Mouse (Mus musculus) cerebellum, postnatal 10 days (tissue): ENCODE data around the gene Sox5.
"Not testable (repeated sequence)": the region's sequence is repeated elsewhere in the genome, so short reads cannot be mapped to it uniquely, and the experiment has no call there.

Source experiments
- DNase-seq, 2 experiments: peaks; one replicate each; pipeline ENCODE4 v3.0.0; 2021; ENCODE audit warnings: mixed read lengths in 2 of 2

The Sox5 gene

GRCm38 (mm10) chr6:144319717-144320116 lies 462.1 kb downstream of the Sox5 start:
- peak; percentile 78 to 83 for DNase-seq

- no peak for DNase-seq
These were observed 468.7 kb downstream of the Sox5 start for GRCm38 (mm10) chr6:144312781-144313754.

- DNase-seq: no peak
These were observed 469.4 kb downstream of the Sox5 start for GRCm38 (mm10) chr6:144312282-144312780.

GRCm38 (mm10) chr6:144311754-144312153 lies 470.0 kb downstream of the Sox5 start:
- DNase-seq: no peak

- no peak for DNase-seq
These were observed 472.6 kb downstream of the Sox5 start for GRCm38 (mm10) chr6:144309171-144309570.

GRCm38 (mm10) chr6:144307551-144308149 lies 474.1 kb downstream of the Sox5 start:
- DNase-seq: no peak

GRCm38 (mm10) chr6:144302823-144303222 lies 479.0 kb downstream of the Sox5 start:
- DNase-seq: no peak

- no peak for DNase-seq
These were observed 480.7 kb downstream of the Sox5 start for GRCm38 (mm10) chr6:144301082-144301481.

- DNase-seq: no peak
These were observed 482.3 kb downstream of the Sox5 start for GRCm38 (mm10) chr6:144299503-144299858.

GRCm38 (mm10) chr6:144298641-144299502 lies 482.9 kb downstream of the Sox5 start:
- DNase-seq: no peak

GRCm38 (mm10) chr6:144297846-144298245 lies 483.9 kb downstream of the Sox5 start:
- DNase-seq: no peak

- DNase-seq: no peak
These were observed 484.6 kb downstream of the Sox5 start for GRCm38 (mm10) chr6:144297131-144297530.

GRCm38 (mm10) chr6:144291526-144291925 lies 490.3 kb downstream of the Sox5 start:
- no peak for DNase-seq

- DNase-seq: peak; percentile 80 to 81
These were observed 495.7 kb downstream of the Sox5 start for GRCm38 (mm10) chr6:144286122-144286521.

- peak; percentile 65 to 67 for DNase-seq
These were observed 498.6 kb downstream of the Sox5 start for GRCm38 (mm10) chr6:144283191-144283590.

GRCm38 (mm10) chr6:144282756-144283155 lies 499.0 kb downstream of the Sox5 start:
- DNase-seq: peak; percentile 88 to 91

GRCm38 (mm10) chr6:144281661-144282060 lies 500.1 kb downstream of the Sox5 start:
- DNase-seq: peak in 1 of 2 experiments; percentile 16

- DNase-seq: no peak
These were observed 503.2 kb downstream of the Sox5 start for GRCm38 (mm10) chr6:144278505-144279053.

GRCm38 (mm10) chr6:144273425-144273824 lies 508.4 kb downstream of the Sox5 start:
- DNase-seq: not testable (repeated sequence)

- DNase-seq: peak; percentile 30 to 38
These were observed 510.5 kb downstream of the Sox5 start for GRCm38 (mm10) chr6:144271326-144271725.

- no peak for DNase-seq
These were observed 511.5 kb downstream of the Sox5 start for GRCm38 (mm10) chr6:144270306-144270705.

- no peak for DNase-seq
These were observed 512.1 kb downstream of the Sox5 start for GRCm38 (mm10) chr6:144269666-144270065.
